Mouse (Mus musculus): ENCODE data around the gene Aspg. TPM values are rescaled to one million over a fixed set of nuclear protein-coding genes. Genes with fewer than 3 reads are reported as not detected.

Aspg gene
- total RNA-seq, 1 experiment from 2014 or later: 35.6 TPM

GRCm38 (mm10) chr12:112113710-112114109 is 7.2 kb downstream of the Aspg start:
- DNase-seq: peak; percentile 86

DNA sequence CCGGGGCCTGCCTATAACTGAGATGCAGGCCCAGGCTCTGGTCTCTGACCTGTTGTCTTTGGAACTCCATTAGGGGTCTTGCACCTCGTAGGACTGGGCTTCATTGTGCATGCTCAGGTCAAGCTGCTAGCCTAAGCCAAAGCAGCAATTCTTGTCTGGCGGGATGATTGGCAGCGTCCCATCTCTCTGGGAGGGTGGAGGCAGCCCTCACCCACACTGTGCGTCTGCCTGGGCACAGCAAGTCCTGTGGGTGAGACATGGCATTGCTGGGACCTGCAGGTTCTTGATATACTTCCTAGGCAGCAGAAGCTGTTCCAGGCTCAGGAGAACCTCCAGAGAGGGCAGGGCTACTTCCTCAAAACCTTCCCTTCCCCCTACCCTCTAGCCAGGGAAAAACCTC is 10.5 kb downstream of the Aspg start:
- no peak for DNase-seq

GRCm38 (mm10) chr12:112117649-112118048 is 11.2 kb downstream of the Aspg start:
- no peak for DNase-seq

- DNase-seq: no peak
Observed at GRCm38 (mm10) chr12:112121188-112121587, 14.7 kb downstream of the Aspg start.

DNA sequence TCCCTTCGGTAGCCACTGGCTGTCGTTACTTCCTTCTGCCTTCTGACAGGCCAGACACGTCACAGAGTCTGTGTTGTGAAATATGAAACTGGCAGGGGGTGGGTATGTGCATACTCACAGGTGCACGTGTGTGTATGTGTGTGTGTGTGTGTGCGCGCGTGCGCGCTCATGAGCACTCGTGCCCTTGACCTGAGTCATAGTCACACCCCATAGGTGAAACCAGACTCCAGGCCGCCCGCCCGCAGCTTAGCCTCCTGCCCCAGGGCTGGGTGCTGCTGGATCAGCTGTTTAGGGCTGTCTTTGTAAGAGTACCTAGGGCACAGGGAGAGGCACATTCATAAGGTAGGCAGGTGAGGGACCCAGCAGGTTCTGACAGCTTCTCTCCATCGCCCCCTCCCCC is 19.4 kb downstream of the Aspg start:
- no peak for DNase-seq

DNA sequence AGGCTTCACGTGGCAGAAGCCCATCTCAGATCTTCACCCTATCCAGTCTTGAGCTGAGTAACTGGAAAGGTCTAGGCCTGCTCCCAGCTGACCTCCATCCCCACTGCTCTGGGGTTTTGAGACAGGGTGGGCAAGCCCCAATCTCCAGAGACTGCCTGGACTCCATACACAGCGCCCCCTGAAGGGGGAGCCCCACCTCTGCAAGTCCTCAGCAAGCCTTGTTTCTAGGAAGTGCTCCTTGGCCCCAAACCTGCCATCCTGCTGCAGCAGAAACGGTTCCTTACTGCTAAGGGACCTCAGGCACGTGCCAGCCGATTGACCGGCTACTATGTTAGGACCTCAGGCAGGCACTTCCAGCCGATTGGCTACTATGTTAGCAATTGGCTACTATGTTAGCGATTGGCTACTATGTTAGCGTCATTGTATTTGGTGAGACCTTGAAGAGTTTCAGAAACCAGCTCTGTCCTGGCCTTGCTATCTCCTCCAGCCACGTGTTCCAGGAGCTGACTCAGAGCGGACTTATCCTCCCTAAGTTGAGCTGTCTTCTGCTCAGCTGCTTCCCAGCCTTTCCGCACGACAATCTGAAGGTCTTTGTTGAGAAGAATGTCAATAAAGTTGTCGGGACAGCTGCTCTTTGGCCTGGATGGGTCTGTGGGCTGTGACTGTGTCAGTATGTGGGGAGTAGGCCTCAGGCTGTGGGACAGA is 20.6 kb downstream of the Aspg start:
- DNase-seq: no peak

DNA sequence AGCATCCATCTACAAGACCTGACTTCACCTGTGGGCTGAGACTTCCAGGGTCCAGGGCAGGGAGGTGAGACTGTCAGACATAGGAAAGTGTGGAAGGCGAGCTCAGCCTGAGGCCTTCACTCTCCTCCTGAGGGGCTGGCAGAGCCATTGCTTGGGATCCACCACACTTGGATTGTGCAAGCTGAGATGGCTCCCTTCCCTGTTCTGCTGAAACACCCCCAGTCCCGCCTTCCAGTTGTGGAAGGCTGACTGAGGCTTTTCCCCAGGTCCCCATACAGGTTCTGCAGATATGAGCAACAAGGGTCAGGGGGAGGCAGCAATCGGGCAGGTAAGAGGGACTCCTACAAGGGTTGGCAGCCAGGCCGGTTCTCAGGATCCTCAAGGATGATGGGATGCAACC is 22.0 kb downstream of the Aspg start:
- no peak for DNase-seq

DNA sequence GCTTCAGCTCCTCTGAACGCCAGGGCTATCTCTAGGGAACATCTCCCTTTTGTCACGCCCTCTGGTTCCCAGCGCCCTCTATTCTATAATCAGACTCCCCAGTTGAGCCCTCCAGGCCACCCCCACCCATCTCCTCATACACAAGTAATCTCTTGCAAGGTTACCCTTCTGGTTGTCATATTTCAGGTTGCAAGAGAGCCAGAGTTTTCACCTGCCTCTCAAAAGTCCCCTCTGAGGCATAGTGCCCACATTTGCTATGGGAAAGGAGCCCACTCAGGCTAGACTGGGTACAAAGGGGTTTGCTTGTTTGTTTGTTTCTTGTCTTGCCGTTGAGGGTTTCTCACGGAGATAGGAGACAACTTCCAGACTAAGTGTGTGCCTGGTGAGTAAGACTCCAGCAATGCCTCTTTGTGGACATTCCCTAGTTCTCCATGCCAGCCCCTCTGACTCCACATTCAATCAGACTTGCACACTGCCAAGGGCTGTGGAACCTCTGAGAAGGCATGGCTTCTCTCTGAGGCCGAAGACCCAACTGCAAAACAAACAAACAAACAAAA is 22.9 kb downstream of the Aspg start:
- no peak for DNase-seq

DNA sequence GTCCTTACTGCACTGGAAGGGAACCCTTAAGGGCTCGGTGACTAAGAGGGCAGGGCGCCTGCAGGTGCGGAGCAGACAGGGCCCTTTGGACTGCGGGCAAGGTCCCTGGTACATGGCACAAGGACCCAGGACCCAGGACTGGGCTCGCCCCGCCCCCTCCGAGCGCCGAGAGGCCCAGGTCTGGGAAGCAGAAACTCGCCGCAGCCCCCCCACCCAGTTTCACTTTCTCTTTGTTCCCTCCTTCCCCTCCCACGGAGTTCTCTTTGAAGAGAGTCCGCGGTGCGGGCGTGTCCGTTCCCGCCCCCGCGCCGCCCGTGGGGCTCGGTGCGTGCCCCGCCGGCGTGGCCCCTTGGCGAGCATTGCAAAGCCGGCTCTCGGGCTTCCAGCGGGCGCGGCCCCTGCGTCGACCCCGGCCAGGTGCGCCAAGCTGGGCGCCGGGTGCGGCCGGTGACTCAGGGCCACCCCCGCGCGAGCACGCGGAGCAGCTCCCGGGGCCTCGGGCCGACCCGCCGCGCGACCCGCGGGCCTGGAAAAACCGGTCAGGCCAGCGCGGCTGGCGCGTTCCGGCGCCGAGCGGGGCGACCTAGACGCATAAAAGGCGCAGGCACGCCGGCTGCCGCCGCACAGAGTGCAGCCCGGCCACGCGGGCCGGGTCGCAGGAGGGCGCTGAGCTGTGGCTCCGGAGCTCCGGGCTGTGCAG is 23.8 kb downstream of the Aspg start:
- DNase-seq: peak; percentile 67

DNA sequence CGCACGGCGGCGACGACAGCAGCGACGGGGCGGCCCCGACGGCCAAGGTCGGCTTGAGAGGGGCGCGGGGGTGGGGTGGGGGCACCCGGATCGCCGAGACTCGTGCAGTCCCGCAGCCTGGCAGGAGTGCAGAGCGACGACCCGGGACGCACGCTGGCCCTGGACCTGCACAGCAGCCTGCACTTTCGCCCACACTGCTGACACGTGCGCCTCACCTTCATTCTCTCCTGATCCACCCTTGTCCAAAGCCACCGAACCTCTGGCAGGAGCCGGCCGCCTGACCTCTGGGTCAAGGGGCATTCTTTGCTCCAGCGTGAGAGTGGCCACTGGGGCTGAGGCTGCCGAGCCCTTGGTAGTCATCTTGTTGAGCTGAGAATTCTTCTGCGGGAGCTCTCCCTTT is 24.5 kb downstream of the Aspg start:
- no peak for DNase-seq

DNA sequence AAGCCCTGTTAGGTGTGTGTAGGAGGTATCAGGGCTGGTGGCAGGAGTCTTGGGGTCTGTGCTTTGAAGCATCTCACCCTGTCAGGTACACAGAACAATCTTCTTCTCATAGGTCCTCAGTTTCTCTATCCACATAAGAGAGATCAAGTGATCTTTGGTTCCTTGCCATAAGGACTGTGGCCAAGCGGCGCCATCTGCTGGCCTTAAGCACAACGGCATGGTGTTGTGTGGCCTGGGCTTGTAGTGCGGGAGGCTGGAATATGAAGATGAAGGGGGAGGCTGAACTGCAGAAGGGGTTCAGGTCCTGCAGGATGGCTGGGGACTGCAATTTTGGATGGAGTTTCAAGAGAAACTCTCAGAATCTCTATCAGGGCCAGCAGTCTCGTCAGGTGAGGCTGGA is 33.8 kb downstream of the Aspg start:
- peak; percentile 57 for DNase-seq

DNA sequence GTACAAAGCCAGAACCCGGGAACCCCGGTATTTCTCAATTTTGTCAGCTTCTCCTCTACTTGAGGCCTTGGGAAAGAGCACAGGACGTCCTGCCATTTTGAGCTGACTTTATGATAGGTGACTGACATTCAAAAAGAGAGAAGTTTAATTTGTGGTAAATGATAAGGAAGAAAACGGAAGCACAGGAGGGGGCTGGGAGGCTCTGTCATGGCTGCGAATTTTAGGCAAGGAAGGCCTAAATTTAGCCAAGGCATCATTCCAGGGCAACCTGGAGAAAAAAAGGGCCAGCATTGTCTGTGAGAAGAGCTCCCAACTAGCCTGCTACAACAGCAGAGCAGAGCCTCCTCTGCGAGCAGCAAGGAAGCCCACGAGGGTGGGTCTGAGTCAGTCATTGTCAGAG is 34.3 kb downstream of the Aspg start:
- DNase-seq: no peak

DNA sequence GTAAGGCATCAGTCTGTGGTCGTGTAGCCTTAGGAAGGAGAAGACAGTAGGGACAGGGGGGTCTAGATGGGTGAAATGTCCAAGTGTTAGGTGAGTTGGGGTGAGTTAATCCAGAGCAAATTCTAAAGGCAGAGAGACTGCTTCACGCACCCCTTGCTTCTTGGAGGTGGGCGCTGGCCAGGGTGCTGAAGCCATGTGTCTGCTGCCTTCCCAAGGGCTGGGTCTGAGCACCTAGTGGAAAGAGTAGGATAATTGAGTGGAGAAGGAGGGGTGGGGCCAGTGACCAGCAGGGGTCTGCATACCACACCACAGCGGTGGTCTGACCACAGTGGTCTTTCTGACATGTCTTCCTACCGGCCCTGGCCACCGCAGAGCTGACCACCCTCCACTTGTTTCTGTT is 34.8 kb downstream of the Aspg start:
- peak; percentile 77 for DNase-seq

GRCm38 (mm10) chr12:112143116-112143832 is 36.8 kb downstream of the Aspg start:
- DNase-seq: no peak

DNA sequence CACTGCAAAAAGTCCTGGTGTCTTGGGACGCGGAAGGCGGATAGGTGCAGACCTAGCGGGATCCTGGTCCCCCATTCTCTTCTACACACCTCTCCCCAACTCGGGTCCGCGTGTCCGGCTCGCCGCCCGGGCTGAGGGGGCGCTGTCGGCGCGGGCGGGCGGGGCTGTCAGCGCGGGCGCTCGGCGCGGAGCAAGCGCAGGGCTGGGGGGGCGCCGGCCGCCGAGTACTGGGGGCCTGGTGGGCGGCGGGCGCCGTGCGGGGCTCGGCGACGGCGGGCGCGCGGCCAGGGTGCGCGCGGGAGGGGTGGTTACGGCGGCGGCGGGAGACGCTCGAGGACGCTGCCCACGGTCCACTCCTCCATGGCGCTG is 37.3 kb downstream of the Aspg start:
- DNase-seq: no peak

- DNase-seq: no peak
Observed at GRCm38 (mm10) chr12:112144377-112145115, 38.1 kb downstream of the Aspg start.

DNA sequence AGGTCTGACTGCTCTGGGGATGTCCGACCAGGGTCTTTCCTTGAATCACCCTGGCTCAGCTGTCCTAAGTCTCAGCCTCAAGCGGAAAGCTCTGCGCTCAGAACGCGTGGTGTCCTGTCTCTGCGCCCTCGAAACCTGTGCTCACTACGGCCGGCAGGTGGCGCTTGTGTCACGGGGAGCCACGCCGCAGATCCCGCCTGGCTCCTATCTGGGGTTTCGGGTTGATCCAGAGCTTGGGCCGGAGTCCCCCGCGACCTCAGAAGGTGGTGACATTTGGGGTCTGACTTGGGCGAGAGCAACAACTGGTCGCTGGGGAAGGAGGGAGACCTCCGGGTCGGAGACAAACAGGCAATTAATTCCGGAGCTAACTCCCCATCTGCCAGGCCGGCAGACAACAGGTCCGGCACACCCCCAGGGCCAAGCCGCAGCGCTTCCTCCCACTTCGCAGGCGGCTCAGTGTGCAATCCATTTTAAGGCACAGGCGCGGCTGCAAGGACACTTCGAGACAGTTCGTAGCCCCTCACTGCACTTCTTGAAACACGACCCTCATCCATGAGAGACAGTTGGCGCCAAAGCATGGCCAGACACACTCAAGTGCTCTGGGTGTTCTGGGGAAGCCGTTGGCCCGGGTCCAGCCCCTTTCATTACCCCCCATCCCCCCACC is 38.9 kb downstream of the Aspg start:
- peak; percentile 86 for DNase-seq

GRCm38 (mm10) chr12:112145875-112146651 is 39.6 kb downstream of the Aspg start, which contains the start of gene Kif26a:
Kif26a (plus strand) TSS chr12:112146208.
- DNase-seq: peak; percentile 70

GRCm38 (mm10) chr12:112147365-112147764 is 40.9 kb downstream of the Aspg start:
- DNase-seq: no peak

GRCm38 (mm10) chr12:112150011-112150410 is 43.5 kb downstream of the Aspg start:
- DNase-seq: no peak

Measured in adrenal gland, postnatal 25 days (tissue).